Mouse (Mus musculus) limb, embryonic 14.5 days (tissue): ENCODE data around the gene Dusp3. TPM values are rescaled to one million over a fixed set of nuclear protein-coding genes. Genes with fewer than 3 reads are reported as not detected.
"Not testable (repeated sequence)": the region's sequence is repeated elsewhere in the genome, so short reads cannot be mapped to it uniquely, and the experiment has no call there.

ENCODE experiments used
- ATAC-seq: fragments of 200-750 bp; cut with Nextera tagmentation; 2 replicates; pipeline ENCODE4 v1.8.0; 2017; ENCODE audit warnings: low read depth, moderate number of reproducible peaks, moderate TSS enrichment; ENCODE audit not compliant: low FRiP score
- DNase-seq: peaks from one replicate; pipeline ENCODE4 v3.0.0-alpha.2; 2015; ENCODE audit warnings: low spot score
- H3K27ac ChIP-seq: fragments of 300-500 bp; sonication (generic); replicated peaks from 2 replicates; pipeline ENCODE4 v1.5.1; 2014; ENCODE audit warnings: low read depth, mild to moderate bottlenecking, low read length, moderate library complexity, mixed read lengths
- H3K27me3 ChIP-seq: fragments of 300-500 bp; sonication (generic); 2 replicates; pipeline ENCODE4 v1.6.1; 2014; ENCODE audit warnings: low read length, mixed read lengths; ENCODE audit not compliant: control insufficient read depth, insufficient read depth
- H3K36me3 ChIP-seq: fragments of 300-500 bp; sonication (generic); 2 replicates; pipeline ENCODE4 v1.6.1; 2014; ENCODE audit warnings: mild to moderate bottlenecking, low read length, moderate library complexity, mixed read lengths; ENCODE audit not compliant: control insufficient read depth, insufficient read depth
- H3K4me1 ChIP-seq: fragments of 300-500 bp; sonication (generic); 2 replicates; pipeline ENCODE4 v1.6.1; 2014; ENCODE audit warnings: antibody characterized with exemption, low read length, mixed read lengths; ENCODE audit not compliant: control insufficient read depth, insufficient read depth
- H3K4me2 ChIP-seq: fragments of 300-500 bp; sonication (generic); replicated peaks from 2 replicates; pipeline ENCODE4 v1.6.1; 2014; ENCODE audit warnings: low read depth, mild to moderate bottlenecking, low read length, moderate library complexity; ENCODE audit not compliant: severe bottlenecking
- H3K4me3 ChIP-seq: fragments of 300-500 bp; sonication (generic); replicated peaks from 2 replicates; pipeline ENCODE4 v1.5.1; 2014; ENCODE audit warnings: low read length
- H3K9ac ChIP-seq: fragments of 300-500 bp; sonication (generic); 2 replicates; pipeline ENCODE4 v1.6.1; 2014; ENCODE audit warnings: mild to moderate bottlenecking, low read depth, low read length, moderate library complexity; ENCODE audit not compliant: severe bottlenecking
- H3K9me3 ChIP-seq: fragments of 300-500 bp; sonication (generic); 2 replicates; pipeline ENCODE4 v1.6.1; 2016; ENCODE audit warnings: low read length; ENCODE audit not compliant: control insufficient read depth
- POLR2A ChIP-seq: fragments of 200-500 bp; IDR thresholded peaks from 2 replicates; pipeline ENCODE4 v1.8.0; 2012; ENCODE audit warnings: inconsistent platforms, mild to moderate bottlenecking, moderate library complexity, borderline replicate concordance; ENCODE audit not compliant: insufficient read depth, insufficient read length; ENCODE audit errors: extremely low read depth
- WGBS: fragments of 180-500 bp; shearing (Covaris S2); extraction: QIAGEN DNeasy Blood & Tissue Kit; methylation state at CpG from one replicate; pipeline ENCODE4 v1.1.7; 2014; 5-methylcytosine and 5-hydroxymethylcytosine counted together
- polyA plus RNA-seq, 2 experiments: library from polyadenylated mRNA; depleted of rRNA in 1 of 2; stranded (reverse) in 1 of 2; unstranded in 1 of 2; fragments of >200 nt; fragmentation: Nextera tagmentation in 1 of 2; extraction: Ambion mirVana in 1 of 2; gene quantifications; 2 replicates each; pipeline versions ENCODE4 v1.2.1 to v1.2.3; 2012 to 2014

Dusp3 gene
- polyA plus RNA-seq, 2 experiments, result 20.1 to 23.6 TPM

DNA sequence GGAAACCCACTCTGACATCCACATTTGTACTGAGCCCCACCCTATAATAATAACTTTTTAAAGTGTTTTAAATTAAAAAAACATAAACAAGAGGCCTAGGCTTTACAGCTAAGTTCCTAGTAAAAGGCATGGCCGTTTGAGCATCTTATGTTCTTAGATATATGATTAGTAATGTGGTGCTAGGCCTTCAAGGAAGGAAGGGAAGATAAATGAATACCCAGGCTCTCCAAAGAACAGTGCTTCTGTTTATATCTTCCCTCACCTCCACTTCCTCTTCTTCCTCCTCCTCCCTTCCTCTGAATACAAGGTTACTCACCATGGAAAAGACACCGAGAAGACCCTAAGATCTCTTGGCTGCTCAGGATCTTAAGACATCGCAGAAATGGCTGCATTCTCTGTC lies 5.0 kb upstream of the Dusp3 start:
- no peak for TF ChIP-seq POLR2A
- Histone ChIP-seq H3K4me3 (no peak overlapping the region), H3K27ac (no peak overlapping the region), H3K4me2 (no peak overlapping the region), H3K36me3 (no peaks in the 10 kb centered on the region), H3K9ac (no peak overlapping the region), H3K27me3 (no peaks in the 10 kb centered on the region), H3K4me1 (no peaks in the 10 kb centered on the region), H3K9me3 (no peaks in the 10 kb centered on the region)
- ATAC-seq, result no peak
- DNase-seq, result no peak
- 77% methylated on average over 3 of the region's 3 CpGs for WGBS

- ATAC-seq, result no peak
- 90% methylated on average over 3 of the region's 3 CpGs for WGBS
- no peak for TF ChIP-seq POLR2A
Measured at GRCm38 (mm10) chr11:101990244-101990643, 3.4 kb upstream of the Dusp3 start.

GRCm38 (mm10) chr11:101985990-101986389 lies 823 bp downstream of the Dusp3 start:
- Histone ChIP-seq H3K9me3 (no peaks in the 10 kb centered on the region), H3K4me1 (0 out of 2 replicates have a peak, but pooled peaks cover 10% of the 10 kb centered on the region), H3K27me3 (no peaks in the 10 kb centered on the region), H3K9ac (no peak overlapping the region), H3K4me2 (no peak overlapping the region), H3K27ac (no peak overlapping the region), H3K36me3 (no peaks in the 10 kb centered on the region), H3K4me3 (no peak overlapping the region)
- no peak for TF ChIP-seq POLR2A
- DNase-seq (peak; percentile 89), ATAC-seq (peak; percentile 21; the same call in 1 of the 2 replicates)
- 3% methylated on average over 10 of the region's 10 CpGs for WGBS

More at GRCm38 (mm10) chr11:101990244-101990643, 3.4 kb upstream of the Dusp3 start:
- no peak overlapping the region for H3K4me3 ChIP-seq
- H3K36me3 ChIP-seq, result no peaks in the 10 kb centered on the region
- no peak for DNase-seq
- no peaks in the 10 kb centered on the region for H3K9me3 ChIP-seq
- no peaks in the 10 kb centered on the region for H3K27me3 ChIP-seq
- H3K27ac ChIP-seq, result no peak overlapping the region
- 0 out of 2 replicates have a peak, but pooled peaks cover 6% of the 10 kb centered on the region for H3K4me1 ChIP-seq
- H3K9ac ChIP-seq, result no peak overlapping the region
- H3K4me2 ChIP-seq, result no peak overlapping the region

GRCm38 (mm10) chr11:101985450-101985849 lies 1.4 kb downstream of the Dusp3 start:
- not testable (repeated sequence) for H3K4me2 ChIP-seq, H3K4me3 ChIP-seq, H3K9ac ChIP-seq, DNase-seq, H3K36me3 ChIP-seq, H3K27ac ChIP-seq, H3K27me3 ChIP-seq, H3K9me3 ChIP-seq, ATAC-seq
- 69% methylated on average over 6 of the region's 6 CpGs for WGBS
- H3K4me1 ChIP-seq, result 0 out of 2 replicates have a peak, but pooled peaks cover 10% of the 10 kb centered on the region

DNA sequence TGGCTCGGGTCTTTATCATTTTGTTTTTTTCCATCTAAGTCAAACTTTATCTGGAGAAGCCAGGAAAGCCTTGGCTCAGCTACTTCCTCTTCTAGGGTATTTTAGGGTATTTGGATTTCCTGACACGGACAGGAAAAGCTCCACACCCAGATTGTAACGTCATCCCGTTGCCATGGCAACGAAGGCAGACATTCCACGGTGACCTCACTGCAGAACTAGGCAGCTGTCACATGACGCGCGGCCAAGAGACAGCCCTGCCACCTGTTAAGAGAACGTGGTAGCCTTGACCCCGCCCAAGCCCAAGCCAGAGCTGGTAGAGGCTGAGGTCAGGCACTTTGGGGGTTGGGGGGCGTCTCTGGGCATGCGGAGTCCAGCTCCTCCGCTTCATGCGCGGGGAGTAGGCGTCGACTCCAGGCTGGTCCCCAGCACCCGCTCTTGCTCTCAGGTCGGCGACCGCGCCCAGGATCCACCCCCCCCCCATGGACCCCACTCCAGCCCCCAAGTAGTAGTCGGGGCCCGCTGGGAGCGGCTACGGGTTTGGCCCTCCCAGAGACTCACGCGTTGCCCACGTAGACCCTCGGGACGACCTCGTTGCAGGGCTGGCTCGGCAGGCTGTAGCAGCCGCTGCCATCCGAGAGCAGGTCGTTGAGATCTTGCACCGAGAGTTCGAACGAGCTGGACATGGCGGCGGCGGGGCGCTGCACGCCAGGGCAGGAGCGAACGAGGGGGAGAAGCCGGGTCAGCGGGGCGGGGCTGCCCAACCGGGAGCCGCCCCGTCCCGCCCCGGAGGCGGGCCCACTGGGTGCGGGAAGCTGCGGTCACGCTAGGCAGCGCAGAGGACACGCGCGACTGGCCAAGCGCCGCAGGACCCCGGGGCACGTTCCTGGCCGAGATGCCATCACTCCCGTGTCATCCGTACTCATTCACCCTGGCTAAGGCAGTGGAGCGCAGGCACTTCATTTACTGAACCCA lies 2.5 kb downstream of the Dusp3 start, which contains the start of gene Cfap97d1:
TSS of gene Cfap97d1 (plus strand) at position 226 of the 972 bp plus-strand sequence.
- H3K9me3 ChIP-seq, result no peaks in the 10 kb centered on the region
- TF ChIP-seq POLR2A, result no peak
- WGBS, result 1% methylated on average over 67 of the region's 71 CpGs
- 0 out of 2 replicates have a peak, but pooled peaks cover 10% of the 10 kb centered on the region for H3K4me1 ChIP-seq
- H3K27ac ChIP-seq, result peak within 1 kb of the TSS; percentile 50
- peak within 1 kb of the TSS; percentile 100 for H3K4me2 ChIP-seq
- H3K27me3 ChIP-seq, result no peaks in the 10 kb centered on the region
- DNase-seq, result peak; percentile 96
- peak within 1 kb of the TSS; percentile 68 for H3K4me3 ChIP-seq
- H3K36me3 ChIP-seq, result no peaks in the 10 kb centered on the region
- ATAC-seq, result peak; percentile 84
- peak within 1 kb of the TSS; percentile 69 for H3K9ac ChIP-seq
